Mouse (Mus musculus) G1E (cell line): ENCODE results near the gene Inpp5a.

ENCODE experiments used
- CTCF ChIP-seq: IDR thresholded peaks from 2 replicates; pipeline ENCODE4 v1.5.1; 2012; ENCODE audit warnings: low read depth, low read length, inconsistent platforms, mixed read lengths
- GATA1 ChIP-seq: IDR thresholded peaks from 2 replicates; pipeline ENCODE4 v1.6.1; 2012; ENCODE audit warnings: borderline replicate concordance, low read length, inconsistent platforms, mixed read lengths
- GATA2 ChIP-seq: IDR thresholded peaks from 2 replicates; pipeline ENCODE4 v1.6.1; 2012; ENCODE audit warnings: low read depth, low read length, inconsistent platforms, borderline replicate concordance
- POLR2AphosphoS5 ChIP-seq: IDR thresholded peaks from 2 replicates; pipeline ENCODE4 v1.6.1; 2012; ENCODE audit warnings: low read depth, low read length, inconsistent platforms; ENCODE audit not compliant: insufficient replicate concordance
- TAL1 ChIP-seq: conservative IDR thresholded peaks from 2 replicates; pipeline ENCODE4 v1.6.1; 2012; ENCODE audit warnings: low read depth, low read length, inconsistent platforms, mixed read lengths

DNA sequence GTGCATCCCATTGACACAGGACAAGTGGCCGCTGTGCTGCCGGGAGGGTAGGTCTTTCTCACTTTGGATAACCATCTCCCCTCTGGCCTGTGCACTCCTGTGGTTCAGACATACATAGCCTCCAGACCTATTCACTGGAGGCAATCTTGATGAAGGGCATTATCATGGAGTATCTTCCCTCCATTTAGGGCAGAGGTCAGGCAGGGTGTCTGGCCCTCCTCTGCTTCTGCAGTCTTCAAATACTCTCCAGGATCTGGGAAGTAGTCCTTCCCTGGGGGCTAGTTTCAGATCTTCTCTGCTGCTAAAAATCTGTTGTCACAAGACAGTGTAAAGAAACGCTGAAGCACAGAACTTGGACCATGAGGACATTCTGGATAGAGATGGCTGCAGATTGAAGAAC, 22.8 kb upstream of the Inpp5a start:
- TF ChIP-seq CTCF (no peak), GATA1 (no peak), TAL1 (no peak), GATA2 (no peak), POLR2AphosphoS5 (no peak)
